Mouse (Mus musculus) intestine, embryonic 14.5 days (tissue): ENCODE measurements around the gene Lmnb2. TPM values are rescaled to one million over a fixed set of nuclear protein-coding genes. Genes with fewer than 3 reads are reported as not detected.
A peak's percentile ranks its signal among the peaks of the same experiment; 100 is the strongest.

Source experiments
- ATAC-seq: fragments of 200-750 bp; cut with Nextera tagmentation; replicated peaks from 2 replicates; pipeline ENCODE4 v1.8.0; 2017; ENCODE audit warnings: low read depth, moderate number of reproducible peaks, moderate TSS enrichment, moderate library complexity; ENCODE audit not compliant: low FRiP score, low TSS enrichment
- DNase-seq: peaks from one replicate; pipeline ENCODE4 v3.0.0-alpha.2; 2018; ENCODE audit warnings: low spot score
- H3K27ac ChIP-seq: fragments of 300-500 bp; sonication (generic); 2 replicates; pipeline ENCODE4 v1.5.1; 2014; ENCODE audit warnings: low read depth, mild to moderate bottlenecking, control low read depth
- H3K27me3 ChIP-seq: fragments of 300-500 bp; sonication (generic); replicated peaks from 2 replicates; pipeline ENCODE4 v1.6.1; 2014; ENCODE audit warnings: low read length, control low read depth; ENCODE audit not compliant: control insufficient read depth, insufficient read depth
- H3K36me3 ChIP-seq: fragments of 300-500 bp; sonication (generic); 2 replicates; pipeline ENCODE4 v1.6.1; 2014; ENCODE audit warnings: low read length, control low read depth; ENCODE audit not compliant: control insufficient read depth, insufficient read depth
- H3K4me1 ChIP-seq: fragments of 300-500 bp; sonication (generic); replicated peaks from 2 replicates; pipeline ENCODE4 v1.6.1; 2014; ENCODE audit warnings: low read length, control low read depth, mixed read lengths; ENCODE audit not compliant: control insufficient read depth, insufficient read depth
- H3K4me2 ChIP-seq: fragments of 300-500 bp; sonication (generic); 2 replicates; pipeline ENCODE4 v1.6.1; 2014; ENCODE audit warnings: low read length
- H3K4me3 ChIP-seq: fragments of 300-500 bp; sonication (generic); 2 replicates; pipeline ENCODE4 v1.5.1; 2014; ENCODE audit warnings: low read depth, low read length, control low read depth, mixed read lengths
- H3K9ac ChIP-seq: fragments of 300-500 bp; sonication (generic); 2 replicates; pipeline ENCODE4 v1.6.1; 2014; ENCODE audit warnings: mild to moderate bottlenecking, low read length
- H3K9me3 ChIP-seq: fragments of 300-500 bp; sonication (generic); 2 replicates; pipeline ENCODE4 v1.6.1; 2016; ENCODE audit warnings: low read length, control low read depth; ENCODE audit not compliant: control insufficient read depth
- WGBS: fragments of 180-500 bp; shearing (Covaris S2); extraction: QIAGEN DNeasy Blood & Tissue Kit; methylation state at CpG from one replicate; pipeline ENCODE4 v1.1.7; 2014; 5-methylcytosine and 5-hydroxymethylcytosine counted together
- polyA plus RNA-seq: library from polyadenylated mRNA; unstranded; fragments of >200 nt; fragmentation: Nextera tagmentation; extraction: Ambion mirVana; gene quantifications from 2 replicates; pipeline ENCODE4 v1.2.1, GENCODE M21; 2014

Gene Lmnb2
- polyA plus RNA-seq, 1 experiment from 2014 or later: 15.5 TPM

GRCm38 (mm10) chr10:80901409-80902272 is 16.4 kb downstream of the Lmnb2 start:
- DNase-seq (no peak), ATAC-seq (no peak)
- Histone ChIP-seq H3K36me3 (peaks cover 61% of the 10 kb centered on the region), H3K9ac (peak overlapping the region; percentile 20; the same call in 1 of the 2 replicates), H3K4me3 (0 out of 2 replicates have a peak overlapping the region, but pooled peaks have one; percentile 15), H3K27me3 (no peaks in the 10 kb centered on the region), H3K4me1 (peaks cover 12% of the 10 kb centered on the region), H3K4me2 (peak overlapping the region; percentile 43), H3K9me3 (no peaks in the 10 kb centered on the region), H3K27ac (no peak overlapping the region)
- WGBS: 86% methylated on average over 19 of the region's 19 CpGs

GRCm38 (mm10) chr10:80900318-80901247 is 17.5 kb downstream of the Lmnb2 start, which contains the start of gene Timm13:
Gene Timm13, minus strand, starts transcription at chr10:80900969.
- under 1% methylated on average over 72 of the region's 72 CpGs for WGBS
- Histone ChIP-seq H3K4me1 (peaks cover 12% of the 10 kb centered on the region), H3K27me3 (no peaks in the 10 kb centered on the region), H3K27ac (0 out of 2 replicates have a peak within 1 kb of the TSS, but pooled peaks have one; percentile 27), H3K36me3 (peaks cover 50% of the 10 kb centered on the region), H3K4me3 (peak within 1 kb of the TSS; percentile 86), H3K9me3 (no peaks in the 10 kb centered on the region), H3K4me2 (peak within 1 kb of the TSS; percentile 94), H3K9ac (peak within 1 kb of the TSS; percentile 72)
- DNase-seq: peak; percentile 98
- peak; percentile 92 for ATAC-seq

GRCm38 (mm10) chr10:80899591-80900317 is 18.3 kb downstream of the Lmnb2 start:
- Histone ChIP-seq H3K27ac (no peak overlapping the region), H3K4me1 (peaks cover 12% of the 10 kb centered on the region), H3K4me3 (peak overlapping the region; percentile 86), H3K9me3 (no peaks in the 10 kb centered on the region), H3K36me3 (peaks cover 42% of the 10 kb centered on the region), H3K4me2 (peak overlapping the region; percentile 94), H3K9ac (peak overlapping the region; percentile 72), H3K27me3 (no peaks in the 10 kb centered on the region)
- ATAC-seq (no peak), DNase-seq (no peak)
- WGBS: 10% methylated on average over 25 of the region's 25 CpGs

- WGBS: 84% methylated on average over 8 of the region's 8 CpGs
- no peak overlapping the region for H3K4me3 ChIP-seq
- no peak for ATAC-seq
These were observed 19.0 kb downstream of the Lmnb2 start for GRCm38 (mm10) chr10:80899074-80899473.

GRCm38 (mm10) chr10:80897861-80898510 is 20.1 kb downstream of the Lmnb2 start:
- Histone ChIP-seq H3K4me2 (peak overlapping the region; percentile 23; the same call in 1 of the 2 replicates), H3K4me1 (peaks cover 12% of the 10 kb centered on the region), H3K27ac (no peak overlapping the region), H3K9ac (no peak overlapping the region), H3K9me3 (no peaks in the 10 kb centered on the region), H3K4me3 (no peak overlapping the region), H3K27me3 (no peaks in the 10 kb centered on the region), H3K36me3 (peaks cover 24% of the 10 kb centered on the region)
- 31% methylated on average over 41 of the region's 41 CpGs for WGBS
- DNase-seq (no peak), ATAC-seq (no peak)

More at GRCm38 (mm10) chr10:80899074-80899473, 19.0 kb downstream of the Lmnb2 start:
- no peaks in the 10 kb centered on the region for H3K9me3 ChIP-seq
- H3K4me1 ChIP-seq: peaks cover 12% of the 10 kb centered on the region
- H3K27ac ChIP-seq: no peak overlapping the region
- peaks cover 35% of the 10 kb centered on the region for H3K36me3 ChIP-seq
- no peak overlapping the region for H3K9ac ChIP-seq
- peak overlapping the region; percentile 94; the same call in 1 of the 2 replicates for H3K4me2 ChIP-seq
- no peaks in the 10 kb centered on the region for H3K27me3 ChIP-seq
- DNase-seq: no peak

GRCm38 (mm10) chr10:80896581-80897485 is 21.2 kb downstream of the Lmnb2 start:
- no peak overlapping the region for H3K9ac ChIP-seq
- peaks cover 14% of the 10 kb centered on the region for H3K36me3 ChIP-seq
- H3K27me3 ChIP-seq: no peaks in the 10 kb centered on the region
- 65% methylated on average over 24 of the region's 24 CpGs for WGBS
- no peak for ATAC-seq
- DNase-seq: no peak
- no peak overlapping the region for H3K4me2 ChIP-seq
- H3K9me3 ChIP-seq: no peaks in the 10 kb centered on the region
- H3K4me3 ChIP-seq: no peak overlapping the region
- no peak overlapping the region for H3K27ac ChIP-seq
- peaks cover 12% of the 10 kb centered on the region for H3K4me1 ChIP-seq

- no peak overlapping the region for H3K9ac ChIP-seq
- H3K4me2 ChIP-seq: no peak overlapping the region
- no peaks in the 10 kb centered on the region for H3K27me3 ChIP-seq
- no peak for ATAC-seq
- 84% methylated on average over 6 of the region's 6 CpGs for WGBS
- H3K4me1 ChIP-seq: peaks cover 12% of the 10 kb centered on the region
- H3K36me3 ChIP-seq: peaks cover 13% of the 10 kb centered on the region
- no peaks in the 10 kb centered on the region for H3K9me3 ChIP-seq
- no peak overlapping the region for H3K4me3 ChIP-seq
- no peak overlapping the region for H3K27ac ChIP-seq
- no peak for DNase-seq
These were observed 22.3 kb downstream of the Lmnb2 start for GRCm38 (mm10) chr10:80895697-80896096.
